Mouse (Mus musculus) left cerebral cortex, adult 2 months (tissue): ENCODE results near the gene Hist3h2ba. TPM values are rescaled to one million over a fixed set of nuclear protein-coding genes. Genes with fewer than 3 reads are reported as not detected.

Experiments used
- DNase-seq, 2 experiments: peaks; one replicate each; pipeline ENCODE4 v3.0.0; 2021 to 2022; ENCODE audit warnings: low spot score in 2 of 2, mixed read lengths in 1 of 2; ENCODE audit errors: extremely low spot score in 1 of 2
- H3K27ac ChIP-seq: fragments of 200-600 bp; 2 replicates; pipeline ENCODE4 v1.8.1; 2022
- H3K4me3 ChIP-seq: fragments of 200-600 bp; 2 replicates; pipeline ENCODE4 v1.8.1; 2022
- CTCF ChIP-seq: fragments of 200-600 bp; IDR thresholded peaks from 2 replicates; pipeline ENCODE4 v1.8.1; 2022; ENCODE audit warnings: antibody characterized with exemption, mild to moderate bottlenecking, moderate library complexity
- intact Hi-C: fragments of 180-260 bp; cut with DNase I; formaldehyde crosslinking; loops from one replicate; pipeline ENCODE4 v1.15.1; 2025
- total RNA-seq, 2 experiments: library from RNA; stranded (reverse); gene quantifications; 2 replicates each; pipeline ENCODE4 v1.2.3; 2021

Hist3h2ba gene
- total RNA-seq, 2 experiments from 2014 or later, result 88.5 to 98.9 TPM

DNA sequence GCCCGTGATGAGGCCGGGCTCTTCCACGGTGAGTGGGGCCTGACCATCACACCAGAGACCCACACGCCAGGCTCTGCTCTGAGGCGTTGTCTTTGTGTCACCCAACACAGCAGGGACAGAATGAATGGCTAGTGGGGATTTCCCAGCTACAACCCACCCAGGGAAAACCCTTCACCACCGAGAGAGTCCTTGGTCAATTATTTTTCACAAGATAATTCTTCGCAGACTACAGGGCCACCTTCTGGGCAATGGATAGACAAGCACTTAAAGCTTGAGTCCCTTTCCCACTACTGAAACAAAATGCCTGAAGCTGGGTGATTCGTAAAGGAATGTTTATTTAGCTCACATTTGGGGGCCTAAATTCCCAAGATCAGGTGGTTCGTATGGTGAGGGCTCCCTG lies 26.3 kb upstream of the Hist3h2ba start:
- intact Hi-C loops, result no loop called here
- no peak for TF ChIP-seq CTCF
- Histone ChIP-seq H3K4me3 (no peak overlapping the region), H3K27ac (no peak overlapping the region)
- no peak for DNase-seq

- no peak for TF ChIP-seq CTCF
- Histone ChIP-seq H3K27ac (no peak overlapping the region), H3K4me3 (no peak overlapping the region)
- intact Hi-C loops, result no loop called here
- DNase-seq, result no peak
Observed at GRCm38 (mm10) chr11:58926651-58927050, 22.1 kb upstream of the Hist3h2ba start.

GRCm38 (mm10) chr11:58927053-58927452 lies 21.7 kb upstream of the Hist3h2ba start:
- intact Hi-C loops, result no loop called here
- H3K4me3 ChIP-seq, result no peak overlapping the region
- no peak for TF ChIP-seq CTCF
- no peak for DNase-seq
- H3K27ac ChIP-seq, result no peak overlapping the region

DNA sequence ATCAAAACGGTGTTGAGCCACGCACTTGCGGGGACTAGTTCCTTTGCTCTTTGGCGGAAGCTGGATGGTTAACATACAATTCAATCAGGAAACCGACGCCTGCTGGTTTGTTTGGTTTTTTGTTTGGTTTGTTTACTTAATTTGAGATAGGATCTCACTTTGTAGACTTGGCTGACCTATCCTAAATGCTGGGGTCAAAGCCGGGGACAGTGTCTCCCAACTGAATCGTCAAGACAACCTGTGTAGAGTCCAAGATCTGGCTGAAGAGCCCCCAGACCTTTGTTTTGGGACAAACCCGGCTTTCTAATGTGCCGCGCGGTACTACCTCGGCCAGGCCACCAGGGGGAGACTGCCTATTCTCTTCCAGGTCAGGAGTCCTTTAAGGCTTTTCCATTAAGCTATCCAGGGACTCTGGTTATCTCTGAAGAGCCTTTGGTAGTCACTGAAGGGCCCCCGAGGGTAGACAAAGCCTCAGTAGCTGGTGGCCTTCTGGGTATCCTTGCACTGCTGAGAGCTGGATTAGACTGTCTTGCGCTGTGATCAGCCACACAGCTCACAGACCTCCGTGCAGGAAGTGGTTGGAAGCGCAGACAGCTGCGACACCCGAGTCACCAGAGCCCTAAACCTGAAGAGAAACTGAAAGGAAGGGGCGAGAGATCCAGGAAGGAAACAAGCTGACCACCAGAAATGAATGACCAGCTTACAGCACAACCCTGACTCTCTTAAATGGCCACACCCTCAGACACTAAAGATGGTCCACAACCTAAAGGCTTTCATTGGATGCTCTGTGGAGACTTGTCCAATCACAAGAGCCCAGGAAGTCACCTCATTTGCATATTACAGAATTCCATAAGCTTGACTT lies 20.7 kb upstream of the Hist3h2ba start:
- no peak overlapping the region for H3K27ac ChIP-seq
- H3K4me3 ChIP-seq, result peak overlapping the region; percentile 27; the same call in 1 of the 2 replicates
- intact Hi-C loops, result no loop called here
- TF ChIP-seq CTCF, result peak; percentile 74
- DNase-seq, result peak in 1 of 2 experiments; percentile 36

DNA sequence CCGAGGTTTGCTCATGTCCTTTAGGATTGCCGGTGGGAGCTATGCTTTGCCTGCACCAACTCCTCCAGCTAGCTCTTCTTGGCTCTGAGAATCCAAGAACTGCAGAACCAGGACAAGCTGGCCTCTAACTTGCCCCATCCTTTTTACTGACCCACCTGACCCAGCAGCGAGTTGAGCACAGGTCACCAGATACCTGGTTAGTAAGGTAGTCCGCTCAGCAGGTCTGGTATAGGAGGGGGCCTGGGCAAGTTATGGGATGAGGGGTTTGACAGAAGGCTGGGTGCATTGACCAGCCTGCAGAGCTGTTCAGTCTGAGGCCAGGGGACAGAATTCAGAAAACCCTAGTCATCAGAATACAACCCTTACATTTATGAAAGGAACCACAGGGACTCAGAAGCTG lies 19.7 kb upstream of the Hist3h2ba start:
- Histone ChIP-seq H3K27ac (no peak overlapping the region), H3K4me3 (no peak overlapping the region)
- intact Hi-C loops, result no loop called here
- no peak for TF ChIP-seq CTCF
- DNase-seq, result no peak

- DNase-seq, result no peak
- no peak overlapping the region for H3K27ac ChIP-seq
- intact Hi-C loops, result no loop called here
- H3K4me3 ChIP-seq, result no peak overlapping the region
- no peak for TF ChIP-seq CTCF
Observed at GRCm38 (mm10) chr11:58929641-58930040, 19.1 kb upstream of the Hist3h2ba start.

- no peak for DNase-seq
- H3K4me3 ChIP-seq, result no peak overlapping the region
- intact Hi-C loops, result no loop called here
- no peak overlapping the region for H3K27ac ChIP-seq
- no peak for TF ChIP-seq CTCF
Observed at GRCm38 (mm10) chr11:58930254-58930653, 18.5 kb upstream of the Hist3h2ba start.

DNA sequence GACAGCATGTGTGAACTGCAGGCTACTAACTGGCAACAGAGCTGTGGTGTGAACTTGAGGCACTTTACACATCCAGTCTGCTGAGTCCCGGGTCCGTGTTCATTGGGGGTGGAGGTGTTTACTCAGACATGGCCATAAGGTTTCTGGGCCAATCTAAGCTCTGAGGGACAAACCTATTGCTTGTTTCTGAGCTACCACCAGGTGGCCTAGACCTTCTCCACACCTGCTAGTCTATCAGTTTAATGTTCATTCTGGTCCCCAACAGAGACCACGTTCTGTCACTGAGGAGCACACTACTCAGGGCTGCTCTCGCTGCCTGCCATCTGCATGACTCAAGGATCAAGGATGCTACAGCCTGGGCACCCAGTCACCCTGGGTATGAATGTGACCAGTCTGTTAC lies 17.1 kb upstream of the Hist3h2ba start:
- intact Hi-C loops, result no loop called here
- Histone ChIP-seq H3K4me3 (no peak overlapping the region), H3K27ac (no peak overlapping the region)
- no peak for DNase-seq
- TF ChIP-seq CTCF, result peak; percentile 17; the same call in 1 of the 2 replicates

GRCm38 (mm10) chr11:58937909-58938308 lies 10.8 kb upstream of the Hist3h2ba start:
- no peak for TF ChIP-seq CTCF
- no peak for DNase-seq
- H3K4me3 ChIP-seq, result peak overlapping the region; percentile 97
- intact Hi-C loops, result loop anchor here (2.0 kb wide), 1 partner anchor 23 kb away; no protein-coding TSS in a partner anchor
- H3K27ac ChIP-seq, result peak overlapping the region; percentile 94

DNA sequence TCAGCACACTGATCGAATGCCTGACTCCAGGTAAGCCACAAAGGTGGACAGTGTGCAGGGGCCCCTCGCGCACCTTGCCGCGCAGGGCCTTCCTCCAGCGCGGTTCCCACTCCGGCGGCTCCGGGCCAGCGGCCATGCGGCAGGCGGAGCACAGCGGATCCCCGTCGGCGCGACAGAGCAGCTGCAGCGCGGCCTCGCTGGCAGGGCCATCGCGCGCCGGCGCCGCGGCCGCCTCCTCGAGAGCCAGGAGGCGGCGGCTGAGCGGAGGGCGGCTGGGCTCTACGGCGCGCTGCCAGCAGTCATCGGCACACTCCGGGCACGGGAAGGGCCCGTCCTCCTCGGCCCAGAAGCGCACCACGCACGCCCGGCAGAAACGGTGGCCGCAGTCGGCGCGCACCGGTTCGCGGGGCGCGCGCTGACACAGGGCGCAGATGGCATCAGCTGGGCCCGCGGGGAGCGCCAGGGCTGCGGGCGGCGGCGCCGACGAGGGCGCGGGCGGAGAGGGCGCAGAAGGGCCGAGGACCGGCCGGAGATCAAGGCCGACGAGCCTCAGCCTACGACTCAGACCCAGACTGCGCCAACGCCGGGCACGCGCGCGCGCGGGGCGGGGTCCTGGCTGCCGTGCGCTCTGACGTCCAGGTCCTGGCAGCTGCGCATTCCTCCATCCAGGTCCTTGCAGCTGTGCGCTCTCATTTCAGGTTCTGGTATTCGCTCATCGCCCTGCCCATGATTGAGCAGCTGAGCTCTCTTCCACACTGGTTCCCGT lies 10.2 kb upstream of the Hist3h2ba start, which contains the start of gene Rnf187:
Rnf187 (minus strand) TSS at position 595 of the 766 bp plus-strand sequence.
- Histone ChIP-seq H3K4me3 (peak within 1 kb of the TSS; percentile 97), H3K27ac (peak within 1 kb of the TSS; percentile 94)
- peak; percentile 93 for DNase-seq
- intact Hi-C loops, result loop anchor here (2.0 kb wide), 1 partner anchor 22 kb away; no protein-coding TSS in a partner anchor
- no peak for TF ChIP-seq CTCF

DNA sequence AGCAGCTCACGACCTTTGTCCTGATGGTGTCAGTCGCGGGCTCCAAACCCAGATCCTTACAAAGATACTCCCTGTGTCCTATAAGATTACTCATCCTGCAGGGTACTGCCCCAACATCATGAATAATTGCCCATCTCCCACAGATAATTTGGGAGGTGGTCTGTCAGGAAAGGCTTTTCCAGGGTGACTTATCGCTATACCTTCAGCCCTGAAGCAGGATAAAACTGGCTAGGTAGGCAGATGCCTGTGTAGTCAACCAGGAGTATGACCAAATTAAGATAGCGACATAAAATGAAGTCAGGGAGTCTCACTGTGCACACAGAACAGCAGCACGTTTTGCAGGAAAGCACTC lies 9.7 kb upstream of the Hist3h2ba start:
- Histone ChIP-seq H3K27ac (peak overlapping the region; percentile 94), H3K4me3 (peak overlapping the region; percentile 97)
- TF ChIP-seq CTCF, result no peak
- intact Hi-C loops, result loop anchor here (2.0 kb wide), 1 partner anchor 22 kb away; no protein-coding TSS in a partner anchor
- no peak for DNase-seq

DNA sequence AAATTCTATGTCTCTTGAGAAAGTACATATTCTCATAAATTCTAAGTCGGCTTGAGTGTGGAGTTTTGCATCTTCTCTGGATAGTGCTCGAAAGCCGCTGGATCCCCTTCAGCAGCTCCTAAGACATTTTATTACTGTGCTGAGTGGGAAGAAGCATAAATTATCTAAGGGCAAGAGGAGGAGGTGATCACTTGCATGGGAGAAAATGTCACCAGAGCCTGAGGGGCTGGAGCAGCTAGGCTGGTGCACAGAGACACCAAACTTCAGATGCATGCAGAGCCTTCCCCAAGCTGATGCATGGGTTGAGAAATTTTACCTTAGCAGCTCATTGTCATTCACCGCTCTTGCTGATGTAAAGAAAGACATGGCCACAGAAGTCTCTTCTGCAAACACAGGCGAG lies 4.6 kb upstream of the Hist3h2ba start:
- no peak for TF ChIP-seq CTCF
- no peak for DNase-seq
- Histone ChIP-seq H3K4me3 (no peak overlapping the region), H3K27ac (no peak overlapping the region)
- intact Hi-C loops, result no loop called here
